Mouse (Mus musculus): ENCODE data around the gene Prune2. TPM values are rescaled to one million over a fixed set of nuclear protein-coding genes. Genes with fewer than 3 reads are reported as not detected.

Prune2 gene
- polyA plus RNA-seq, 1 experiment from 2014 or later = 0.59 TPM

GRCm38 (mm10) chr19:16997915-16998314, 42.0 kb downstream of the Prune2 start:
- DNase-seq (ENCODE audit: low spot score) = peak; percentile 29

GRCm38 (mm10) chr19:17006220-17006907, 50.4 kb downstream of the Prune2 start:
- DNase-seq (ENCODE audit: low spot score) = no peak

- no peak for DNase-seq (ENCODE audit: low spot score)
These were observed 55.5 kb downstream of the Prune2 start for GRCm38 (mm10) chr19:17011261-17011995.

GRCm38 (mm10) chr19:17013085-17013484, 57.2 kb downstream of the Prune2 start:
- DNase-seq (ENCODE audit: low spot score) = no peak

GRCm38 (mm10) chr19:17014337-17015124, 58.6 kb downstream of the Prune2 start:
- no peak for DNase-seq (ENCODE audit: low spot score)

- DNase-seq (ENCODE audit: low spot score) = no peak
These were observed 68.8 kb downstream of the Prune2 start for GRCm38 (mm10) chr19:17024748-17025147.

- DNase-seq (ENCODE audit: low spot score) = peak; percentile 61
These were observed 74.4 kb downstream of the Prune2 start for GRCm38 (mm10) chr19:17030276-17030675.

GRCm38 (mm10) chr19:17032314-17032713, 76.4 kb downstream of the Prune2 start:
- no peak for DNase-seq (ENCODE audit: low spot score)

GRCm38 (mm10) chr19:17046961-17047360, 91.0 kb downstream of the Prune2 start:
- DNase-seq (ENCODE audit: low spot score) = no peak

GRCm38 (mm10) chr19:17055892-17056291, 100.0 kb downstream of the Prune2 start:
- DNase-seq (ENCODE audit: low spot score) = no peak

GRCm38 (mm10) chr19:17060106-17060505, 104.2 kb downstream of the Prune2 start:
- DNase-seq (ENCODE audit: low spot score) = no peak

GRCm38 (mm10) chr19:17064421-17064820, 108.5 kb downstream of the Prune2 start:
- no peak for DNase-seq (ENCODE audit: low spot score)

GRCm38 (mm10) chr19:17069067-17069466, 113.1 kb downstream of the Prune2 start:
- no peak for DNase-seq (ENCODE audit: low spot score)

GRCm38 (mm10) chr19:17071205-17071604, 115.3 kb downstream of the Prune2 start:
- DNase-seq (ENCODE audit: low spot score) = no peak

GRCm38 (mm10) chr19:17072245-17072644, 116.3 kb downstream of the Prune2 start:
- DNase-seq (ENCODE audit: low spot score) = no peak

- DNase-seq (ENCODE audit: low spot score) = no peak
These were observed 122.9 kb downstream of the Prune2 start for GRCm38 (mm10) chr19:17078643-17079316.

GRCm38 (mm10) chr19:17081382-17081781, 125.5 kb downstream of the Prune2 start:
- no peak for DNase-seq (ENCODE audit: low spot score)

- no peak for DNase-seq (ENCODE audit: low spot score)
These were observed 138.1 kb downstream of the Prune2 start for GRCm38 (mm10) chr19:17094067-17094466.

GRCm38 (mm10) chr19:17096338-17096737, 140.4 kb downstream of the Prune2 start:
- no peak for DNase-seq (ENCODE audit: low spot score)

GRCm38 (mm10) chr19:17097210-17097609, 141.3 kb downstream of the Prune2 start:
- no peak for DNase-seq (ENCODE audit: low spot score)

- DNase-seq (ENCODE audit: low spot score) = no peak
These were observed 152.9 kb downstream of the Prune2 start for GRCm38 (mm10) chr19:17108782-17109181.
